Mouse (Mus musculus) bone marrow macrophage, adult 2 months (primary cell): Measurements from ENCODE around the gene Tuba4a.

Experiments
- CTCF ChIP-seq: IDR thresholded peaks from 2 replicates; pipeline ENCODE4 v1.5.1; 2012; ENCODE audit warnings: low read depth, mild to moderate bottlenecking, low read length, moderate library complexity
- POLR2A ChIP-seq: IDR thresholded peaks from 2 replicates; pipeline ENCODE4 v1.6.1; 2012; ENCODE audit warnings: mild to moderate bottlenecking, low read depth, low read length, borderline replicate concordance

GRCm38 (mm10) chr1:75179334-75180104, 40.1 kb downstream of the Tuba4a start:
- no peak for TF ChIP-seq POLR2A
- no peak for TF ChIP-seq CTCF
